Mouse (Mus musculus): ENCODE results near the gene Anapc16. TPM values are rescaled to one million over a fixed set of nuclear protein-coding genes. Genes with fewer than 3 reads are reported as not detected.

Gene Anapc16
- total and polyA plus RNA-seq, 3 experiments = 53.7 to 61.5 TPM; not detected in 1

GRCm38 (mm10) chr10:60031985-60032384 is 29.1 kb upstream of the Anapc16 start:
- no peak overlapping the region for H3K4me3 ChIP-seq (ENCODE audit: control insufficient read depth in 1 of 2, insufficient read depth in 1 of 2, low read depth in 2 of 2, low read length in 2 of 2)
- no peaks in the 10 kb centered on the region for H3K9me3 ChIP-seq (replicated peaks; ENCODE audit: insufficient read depth, low read length)
- H3K9ac ChIP-seq (ENCODE audit: control insufficient read depth, low read depth, low read length, poor library complexity, severe bottlenecking) = no peak overlapping the region
- H3K36me3 ChIP-seq (ENCODE audit: control insufficient read depth in 1 of 2, insufficient read depth in 2 of 2, low read length in 2 of 2) = peaks cover 0 to 3% of the 10 kb centered on the region in 2 experiments; a peak in 1 of 4 replicates
- DNase-seq (ENCODE audit: low read depth, low spot score) = no peak
- no peaks in the 10 kb centered on the region for H3K27me3 ChIP-seq (ENCODE audit: control insufficient read depth in 1 of 2, insufficient read depth in 2 of 2, low read length in 2 of 2)
- peaks cover 0 to 3% of the 10 kb centered on the region in 2 experiments; a peak in 2 of 4 replicates for H3K4me1 ChIP-seq (ENCODE audit: control insufficient read depth in 1 of 2, insufficient read depth in 2 of 2, low read length in 2 of 2)
- no peaks in the 10 kb centered on the region for H3K79me2 ChIP-seq (ENCODE audit: control insufficient read depth, insufficient read depth, low read length, poor library complexity)
- H3K27ac ChIP-seq (ENCODE audit: control insufficient read depth, low read depth, low read length) = no peak overlapping the region
- no peak for TF ChIP-seq JUND (IDR thresholded peaks at IDR 0.05; ENCODE audit: low read depth, low read length)
- TF ChIP-seq MYC (IDR thresholded peaks at IDR 0.05; ENCODE audit: low read depth, low read length) = no peak
- TF ChIP-seq MEF2A (IDR thresholded peaks at IDR 0.05; ENCODE audit: extremely low read depth, insufficient replicate concordance, low read depth, low read length, poor library complexity, severe bottlenecking) = no peak
- TF ChIP-seq MXI1 (IDR thresholded peaks at IDR 0.05; ENCODE audit: low read depth, low read length) = no peak
- TF ChIP-seq KAT2A (conservative IDR thresholded peaks at IDR 0.05; ENCODE audit: low read depth, low read length) = no peak
- TF ChIP-seq BHLHE40 (IDR thresholded peaks at IDR 0.05; ENCODE audit: borderline replicate concordance, low read depth, low read length) = no peak
- TF ChIP-seq E2F4 (IDR thresholded peaks at IDR 0.05; ENCODE audit: borderline replicate concordance, low read depth, low read length) = no peak
- no peak for TF ChIP-seq UBTF (IDR thresholded peaks at IDR 0.05; ENCODE audit: borderline replicate concordance, insufficient read depth, low read depth, low read length)
- no peak for TF ChIP-seq RCOR1 (IDR thresholded peaks at IDR 0.05; ENCODE audit: low read depth, low read length)

- no peaks in the 10 kb centered on the region for H3K79me2 ChIP-seq (ENCODE audit: control insufficient read depth, insufficient read depth, low read length, poor library complexity)
- H3K27me3 ChIP-seq (ENCODE audit: control insufficient read depth in 1 of 2, insufficient read depth in 2 of 2, low read length in 2 of 2) = no peaks in the 10 kb centered on the region
- no peak for DNase-seq (ENCODE audit: low read depth, low spot score)
- no peak overlapping the region for H3K4me3 ChIP-seq (ENCODE audit: control insufficient read depth in 1 of 2, insufficient read depth in 1 of 2, low read depth in 2 of 2, low read length in 2 of 2)
- no peak overlapping the region for H3K9ac ChIP-seq (ENCODE audit: control insufficient read depth, low read depth, low read length, poor library complexity, severe bottlenecking)
- no peak overlapping the region for H3K27ac ChIP-seq (ENCODE audit: control insufficient read depth, low read depth, low read length)
- no peaks in the 10 kb centered on the region for H3K9me3 ChIP-seq (replicated peaks; ENCODE audit: insufficient read depth, low read length)
- peaks cover 0 to 3% of the 10 kb centered on the region in 2 experiments; a peak in 2 of 4 replicates for H3K4me1 ChIP-seq (ENCODE audit: control insufficient read depth in 1 of 2, insufficient read depth in 2 of 2, low read length in 2 of 2)
- TF ChIP-seq MYC (IDR thresholded peaks at IDR 0.05; ENCODE audit: low read depth, low read length) (no peak), USF1 (IDR thresholded peaks at IDR 0.05; ENCODE audit: low read depth, low read length) (no peak), ZC3H11A (IDR thresholded peaks at IDR 0.05; ENCODE audit: low read depth, low read length) (no peak), MEF2A (IDR thresholded peaks at IDR 0.05; ENCODE audit: extremely low read depth, insufficient replicate concordance, low read depth, low read length, poor library complexity, severe bottlenecking) (no peak), MAZ (IDR thresholded peaks at IDR 0.05; ENCODE audit: low read depth, low read length) (no peak), MAX (IDR thresholded peaks at IDR 0.05; ENCODE audit: low read length) (no peak), SIN3A (IDR thresholded peaks at IDR 0.05; ENCODE audit: low read length) (no peak), POLR2AphosphoS2 (IDR thresholded peaks at IDR 0.05; ENCODE audit: low read length) (no peak), CTCF (IDR thresholded peaks at IDR 0.05 in 2 of 3, conservative IDR thresholded peaks at IDR 0.05 in 1 of 3; ENCODE audit: control insufficient read depth in 1 of 3, insufficient read depth in 1 of 3, low read depth in 2 of 3, low read length in 3 of 3, poor library complexity in 1 of 3, severe bottlenecking in 1 of 3) (no peak), TCF12 (IDR thresholded peaks at IDR 0.05; ENCODE audit: low read depth, low read length) (no peak), BHLHE40 (IDR thresholded peaks at IDR 0.05; ENCODE audit: borderline replicate concordance, low read depth, low read length) (no peak), CHD2 (IDR thresholded peaks at IDR 0.05; ENCODE audit: low read length) (no peak), USF2 (IDR thresholded peaks at IDR 0.05; ENCODE audit: borderline replicate concordance in 1 of 2, insufficient read depth in 1 of 2, low read depth in 1 of 2, low read length in 2 of 2) (no peak), GATA1 (IDR thresholded peaks at IDR 0.05; ENCODE audit: low read depth, low read length) (no peak), UBTF (IDR thresholded peaks at IDR 0.05; ENCODE audit: borderline replicate concordance, insufficient read depth, low read depth, low read length) (no peak), POLR2AphosphoS5 (IDR thresholded peaks at IDR 0.05; ENCODE audit: borderline replicate concordance, low read depth, low read length) (no peak), NELFE (IDR thresholded peaks at IDR 0.05; ENCODE audit: low read depth, low read length) (no peak), MAFK (IDR thresholded peaks at IDR 0.05; ENCODE audit: borderline replicate concordance, low read depth, low read length) (no peak), ZNF384 (IDR thresholded peaks at IDR 0.05; ENCODE audit: low read depth, low read length) (no peak), HCFC1 (IDR thresholded peaks at IDR 0.05; ENCODE audit: low read depth, low read length) (no peak)
- H3K36me3 ChIP-seq (ENCODE audit: control insufficient read depth in 1 of 2, insufficient read depth in 2 of 2, low read length in 2 of 2) = peaks cover 0 to 3% of the 10 kb centered on the region in 2 experiments; a peak in 1 of 4 replicates
Measured at GRCm38 (mm10) chr10:60031562-60031961, 28.6 kb upstream of the Anapc16 start.

Data from MEL (cell line).